Mouse (Mus musculus) frontal cortex, postnatal 14 days (tissue): ENCODE data around the gene Madcam1.
A peak's percentile ranks its signal among the peaks of the same experiment; 100 is the strongest.

Experiments
- DNase-seq, 2 experiments: peaks; one replicate each; pipeline ENCODE4 v3.0.0; 2022; ENCODE audit warnings: low spot score in 2 of 2

Madcam1 gene

DNA sequence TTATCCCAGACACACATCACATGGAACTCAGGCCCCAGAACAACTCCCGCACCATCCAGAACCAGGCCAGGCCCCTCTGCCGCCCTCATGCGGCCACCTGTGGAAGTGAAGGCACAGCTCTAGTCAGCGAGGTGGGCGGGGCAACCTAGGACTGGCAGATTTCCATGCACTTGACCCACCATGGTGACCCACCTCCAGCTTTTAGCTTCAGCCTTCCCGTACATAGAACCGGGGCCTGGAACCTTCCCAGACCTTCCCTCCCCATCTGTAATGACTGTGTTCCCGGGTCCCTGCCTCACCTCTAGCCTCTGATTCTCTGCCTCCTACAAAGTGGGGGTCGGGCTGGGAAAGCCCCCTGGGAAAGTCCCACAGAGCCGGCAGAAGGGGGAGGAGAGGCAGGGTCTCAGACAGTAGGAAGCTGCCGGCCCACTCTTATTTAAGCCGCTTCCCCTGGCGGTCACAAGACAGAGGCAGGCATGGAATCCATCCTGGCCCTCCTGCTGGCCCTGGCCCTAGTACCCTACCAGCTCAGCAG, at the start of gene Madcam1:
TSS of gene Madcam1 (plus strand) at position 429 of the 535 bp plus-strand sequence.
- DNase-seq = peak in 1 of 2 experiments; percentile 63

DNA sequence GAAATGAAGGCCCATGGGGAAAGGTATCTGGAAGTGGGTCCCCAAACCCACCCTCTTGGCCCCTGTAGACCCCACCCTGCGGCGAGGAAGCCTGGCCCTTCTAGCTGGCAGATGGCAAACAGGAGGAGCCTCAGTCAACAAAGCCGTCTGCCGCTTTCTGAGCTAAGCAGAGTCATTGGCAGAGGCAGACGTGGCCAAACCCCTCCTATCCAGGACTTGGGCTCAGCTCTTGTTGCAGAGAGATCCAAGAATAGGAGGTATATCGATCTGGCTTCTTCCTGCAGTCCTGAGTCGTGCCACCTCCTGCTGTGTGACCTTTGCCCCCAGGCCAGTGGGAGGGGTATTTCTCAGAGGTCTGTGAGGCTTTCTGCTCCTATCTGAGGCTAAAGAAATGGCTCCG, 48.5 kb upstream of the Madcam1 start:
- no peak for DNase-seq

DNA sequence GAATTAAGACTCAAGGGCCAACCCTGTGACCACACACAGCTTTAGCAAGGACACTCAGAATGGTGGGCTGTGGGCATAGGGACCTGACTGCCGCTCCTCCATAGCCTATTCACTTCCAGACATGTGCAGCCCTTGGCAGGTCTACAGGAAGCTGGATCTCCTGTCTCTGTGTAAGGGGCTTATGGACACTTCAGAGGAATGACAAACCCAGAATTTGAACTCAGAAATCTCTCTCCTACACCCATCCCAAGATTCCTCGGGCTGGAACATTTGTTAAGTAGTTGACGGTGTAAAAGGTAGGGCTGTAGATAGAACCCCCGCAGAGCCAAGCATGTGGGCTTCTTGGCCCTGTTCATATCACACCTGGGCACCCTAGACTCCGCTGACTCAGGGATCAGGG, 48.0 kb upstream of the Madcam1 start:
- DNase-seq = no peak

DNA sequence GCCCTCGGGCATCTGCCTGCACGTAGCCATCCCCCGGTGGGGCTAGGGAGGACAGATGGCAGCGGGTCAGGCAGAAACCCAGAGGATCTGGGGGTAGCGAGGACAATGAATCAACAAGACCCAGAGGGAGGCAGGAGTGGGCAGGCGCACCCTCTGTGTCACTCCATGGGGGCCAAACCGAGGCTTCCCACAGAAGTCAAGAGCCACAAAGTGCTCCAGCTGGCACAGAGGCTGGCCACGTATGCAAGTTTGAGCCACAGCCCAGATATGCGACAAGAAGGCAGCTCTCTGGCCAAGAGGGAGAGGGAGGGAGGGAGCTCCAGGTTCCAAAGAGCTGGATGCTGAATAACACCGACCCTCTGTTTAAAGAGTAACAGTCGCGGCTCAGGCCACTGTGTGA, 40.4 kb upstream of the Madcam1 start:
- DNase-seq = no peak

DNA sequence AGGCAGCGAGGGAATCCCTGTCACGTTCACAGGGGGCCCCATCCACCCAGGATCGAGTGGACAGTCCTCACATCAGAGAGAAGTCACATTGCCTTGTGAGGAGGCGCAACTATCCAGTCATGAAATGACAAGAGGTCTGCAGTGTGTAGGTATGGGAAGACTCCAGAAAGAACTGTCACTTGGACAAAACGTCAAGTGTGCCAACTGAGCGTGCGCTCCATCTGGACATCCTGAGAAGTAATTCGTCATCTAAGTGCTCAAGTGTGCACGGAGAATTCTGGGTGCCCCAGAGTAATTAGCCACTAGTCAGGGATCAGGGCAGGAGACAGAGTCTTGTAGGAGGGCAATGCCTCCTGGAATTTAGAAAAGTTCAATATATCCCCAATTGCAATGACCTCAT, 39.0 kb upstream of the Madcam1 start:
- DNase-seq = no peak

DNA sequence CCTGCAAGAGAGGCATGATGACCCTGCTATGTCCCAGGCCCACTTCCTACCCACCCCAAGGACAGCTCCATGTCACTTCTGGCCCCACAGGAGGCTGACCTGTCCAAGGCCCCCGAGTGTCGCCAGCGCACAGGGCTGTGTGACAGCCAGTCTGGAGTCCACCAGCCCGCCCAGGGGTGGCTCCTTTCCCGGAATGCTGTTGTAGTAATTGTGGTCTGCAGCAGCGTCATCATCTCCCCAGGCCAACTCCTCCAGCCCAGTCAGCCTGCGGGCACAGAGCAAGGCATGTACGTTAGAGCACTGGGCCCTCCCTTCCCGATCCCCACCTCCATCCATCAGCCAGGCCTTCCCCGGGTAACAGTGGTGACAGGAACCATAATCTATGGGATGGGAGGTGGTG, 38.2 kb upstream of the Madcam1 start:
- DNase-seq = no peak

DNA sequence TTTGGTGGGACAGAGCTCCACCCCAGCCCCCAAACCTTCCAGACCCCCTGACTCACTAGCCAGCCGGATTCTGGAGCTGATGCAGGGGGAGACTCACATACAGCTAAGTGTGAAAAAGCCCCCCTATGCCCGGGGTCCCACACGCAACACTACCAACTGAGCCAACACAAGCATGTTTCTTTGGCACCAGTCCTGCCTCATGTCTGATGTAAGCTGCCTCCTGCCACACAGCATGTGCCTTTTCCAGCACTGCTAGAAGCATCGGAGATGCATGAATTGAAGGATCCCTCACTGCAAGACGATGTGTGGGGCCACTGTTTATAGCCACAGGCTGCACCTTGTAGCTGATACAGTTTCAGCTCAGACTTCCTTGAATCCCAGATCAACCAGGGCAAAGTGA, 36.0 kb upstream of the Madcam1 start:
- no peak for DNase-seq

DNA sequence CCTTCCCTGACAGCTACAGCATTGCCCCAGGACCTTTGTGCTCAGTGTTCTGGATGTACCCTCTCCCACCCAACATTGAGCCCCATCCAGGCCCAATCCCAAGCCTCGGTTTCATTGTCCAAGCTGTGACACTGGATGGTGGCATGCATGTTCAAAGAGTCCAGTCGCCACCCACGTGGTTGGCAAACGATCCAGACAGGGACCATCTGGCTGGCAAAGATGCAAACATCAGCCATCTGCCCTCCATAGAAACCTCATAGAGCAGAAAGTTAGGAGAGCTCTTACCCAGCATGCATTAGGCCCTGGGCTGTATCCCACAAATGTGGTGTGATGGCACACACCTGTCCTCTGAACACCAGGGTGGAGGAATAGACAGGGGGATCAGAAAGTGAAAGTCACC, 32.9 kb upstream of the Madcam1 start:
- peak in 1 of 2 experiments; percentile 70 for DNase-seq

DNA sequence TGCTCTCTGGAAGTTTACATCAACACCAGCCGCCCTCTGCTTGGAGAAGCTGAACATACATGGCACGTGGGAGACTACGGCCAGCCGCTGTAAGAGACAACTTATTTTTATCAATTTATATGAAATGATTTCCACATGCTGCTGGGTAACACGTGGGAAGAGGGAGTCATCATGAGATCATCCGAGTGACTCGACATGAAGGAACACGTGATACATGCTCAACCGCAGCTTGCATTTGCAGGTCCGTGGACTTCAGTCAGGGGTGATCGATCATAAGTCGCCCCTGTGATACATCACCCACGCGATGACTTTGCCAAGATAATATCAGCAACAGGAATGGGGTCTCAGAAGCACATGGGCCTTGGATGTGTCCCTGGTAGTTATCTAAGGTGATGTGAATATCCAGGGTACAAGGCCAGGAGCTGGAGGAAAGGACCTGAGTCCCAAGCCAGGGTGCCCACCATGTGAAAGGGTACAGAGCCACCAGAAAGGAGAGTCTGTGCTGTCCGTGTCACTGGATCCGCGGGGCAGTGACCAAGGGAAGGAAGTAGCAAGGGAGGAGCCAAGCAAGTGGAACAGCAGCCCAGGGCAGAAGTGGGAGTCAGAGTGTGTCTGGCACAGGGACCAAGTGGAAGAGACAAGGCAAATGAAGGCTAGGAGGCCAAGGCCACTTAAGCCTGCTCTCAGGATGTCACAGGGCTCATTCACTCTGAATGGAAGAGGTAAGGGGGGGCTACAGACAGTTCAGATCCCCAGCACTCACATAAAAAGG, 31.2 kb upstream of the Madcam1 start:
- DNase-seq = no peak

DNA sequence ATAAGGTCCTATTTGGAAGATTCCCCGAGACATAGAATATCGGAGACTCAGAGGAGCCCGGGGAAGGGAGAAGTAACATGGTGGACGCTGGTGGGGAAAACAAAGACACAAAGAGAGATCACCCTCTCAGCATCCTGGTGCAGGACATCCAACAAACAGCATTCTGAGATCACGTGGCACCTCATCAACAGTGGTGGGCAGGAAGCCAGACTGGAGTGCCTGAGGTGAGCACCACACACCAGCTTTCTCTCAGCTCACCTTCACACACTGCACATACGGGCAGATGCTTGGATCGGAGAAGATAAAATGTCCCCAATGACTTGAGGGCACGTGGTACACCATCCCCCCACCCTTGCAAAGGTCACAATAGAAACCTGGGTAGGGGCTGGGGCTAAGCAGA, 28.1 kb upstream of the Madcam1 start:
- DNase-seq = no peak

DNA sequence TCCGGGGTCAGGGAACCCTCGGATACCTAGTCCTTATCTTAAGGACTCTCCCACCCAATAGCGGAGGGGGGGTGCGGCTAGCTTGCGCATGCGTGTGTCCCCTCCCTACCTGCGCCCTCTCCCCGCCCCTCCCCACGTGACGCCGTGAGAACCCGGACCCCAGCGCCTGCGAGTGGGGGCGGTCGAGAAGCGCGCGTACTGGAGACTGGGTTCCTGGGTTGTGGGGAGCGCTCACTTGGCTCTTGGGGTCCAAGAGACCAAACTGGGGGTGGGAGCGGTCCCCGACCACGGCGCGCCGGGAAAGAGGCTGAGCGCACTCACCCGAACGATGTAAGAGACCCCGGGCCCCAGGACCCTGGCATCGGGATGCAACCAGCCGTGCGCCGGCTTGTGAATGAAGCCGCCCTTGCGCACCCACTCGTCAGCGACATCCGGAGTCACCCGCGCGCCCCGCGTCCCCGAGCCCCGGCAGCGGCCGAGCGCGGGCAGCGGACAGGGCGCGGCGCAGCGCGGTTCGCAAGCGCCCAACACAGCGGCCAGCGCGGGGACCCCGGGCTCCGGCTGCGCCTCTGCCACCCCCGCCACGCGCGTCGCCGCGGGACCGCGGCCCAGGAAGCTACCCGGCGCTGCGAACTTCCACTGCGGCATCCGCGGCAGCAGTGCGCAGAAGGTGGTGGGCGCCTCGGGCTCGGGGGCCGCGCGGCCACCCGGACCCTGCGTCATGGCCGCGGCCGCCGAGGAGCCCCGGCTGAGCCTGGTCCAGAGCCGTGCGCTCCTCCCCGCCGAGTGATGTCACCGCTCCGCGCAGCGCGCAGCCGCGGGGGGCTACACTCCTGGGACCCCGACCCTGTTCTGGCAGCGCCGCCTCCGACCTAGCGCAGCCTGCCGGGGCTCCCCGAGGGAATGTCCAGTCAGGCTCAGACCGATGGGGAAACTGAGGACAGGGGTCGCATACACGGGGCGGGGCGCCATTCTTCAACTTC, 26.9 kb upstream of the Madcam1 start, which contains the start of gene Shc2:
TSS of gene Shc2 (minus strand) at position 791 of the 983 bp plus-strand sequence.
- DNase-seq = peak; percentile 74 to 79

DNA sequence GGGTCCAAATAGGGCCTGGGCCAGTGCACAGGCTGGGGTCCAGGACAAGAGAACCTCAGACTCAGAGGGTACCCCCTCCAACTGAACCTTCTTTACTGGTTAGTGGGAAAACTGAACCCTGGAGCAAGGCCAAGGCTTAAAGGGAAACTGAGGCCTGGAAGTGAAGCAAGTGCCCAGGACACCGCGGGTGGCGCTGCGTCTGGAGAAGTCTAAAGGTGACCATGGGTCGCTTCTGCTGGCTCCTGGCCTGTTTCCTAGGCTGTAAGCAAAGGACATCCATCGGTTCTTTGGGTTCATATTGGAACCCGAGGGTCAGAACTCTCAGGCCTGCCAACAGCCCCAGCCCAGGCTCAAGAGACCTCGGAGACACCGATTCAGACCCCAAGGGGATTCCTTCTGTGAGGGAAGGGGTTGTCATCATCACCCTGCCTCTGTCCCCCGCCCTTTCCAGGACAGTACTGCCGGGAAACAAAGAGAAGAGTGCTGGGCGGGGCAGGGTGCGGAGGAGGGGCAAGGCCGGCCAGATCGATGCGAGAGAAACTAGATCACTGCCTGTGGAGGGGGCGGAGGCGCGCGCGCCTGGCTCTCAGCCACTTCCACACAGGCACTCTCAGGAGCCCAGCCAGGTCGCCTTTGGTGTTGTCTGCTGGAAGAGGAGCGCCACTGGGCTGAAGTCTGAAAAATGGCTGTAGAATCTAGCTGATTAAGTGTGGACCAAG, 25.7 kb upstream of the Madcam1 start:
- no peak for DNase-seq

DNA sequence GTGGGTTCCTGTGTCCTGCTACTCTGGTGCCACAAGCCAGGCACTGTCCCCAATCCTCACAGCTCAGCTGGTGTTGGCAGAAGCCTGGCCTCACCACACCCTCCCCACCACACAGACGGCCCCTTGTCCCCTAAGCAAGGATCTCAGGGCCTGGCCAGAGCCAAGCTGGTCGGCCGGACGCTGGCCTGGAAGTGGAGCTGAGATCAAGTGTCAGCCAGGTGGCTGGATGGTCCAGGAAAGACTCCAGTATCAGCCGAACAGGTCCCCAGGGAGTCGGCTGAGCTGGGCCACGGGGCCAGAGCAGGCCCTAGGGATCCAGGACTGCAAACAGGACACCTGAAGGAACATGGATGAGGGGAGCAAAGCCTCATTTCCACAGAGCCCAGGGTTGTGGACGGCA, 18.6 kb upstream of the Madcam1 start, which contains the start of gene Odf3l2:
TSS of gene Odf3l2 (minus strand) at position 28 of the 400 bp plus-strand sequence.
- no peak for DNase-seq

DNA sequence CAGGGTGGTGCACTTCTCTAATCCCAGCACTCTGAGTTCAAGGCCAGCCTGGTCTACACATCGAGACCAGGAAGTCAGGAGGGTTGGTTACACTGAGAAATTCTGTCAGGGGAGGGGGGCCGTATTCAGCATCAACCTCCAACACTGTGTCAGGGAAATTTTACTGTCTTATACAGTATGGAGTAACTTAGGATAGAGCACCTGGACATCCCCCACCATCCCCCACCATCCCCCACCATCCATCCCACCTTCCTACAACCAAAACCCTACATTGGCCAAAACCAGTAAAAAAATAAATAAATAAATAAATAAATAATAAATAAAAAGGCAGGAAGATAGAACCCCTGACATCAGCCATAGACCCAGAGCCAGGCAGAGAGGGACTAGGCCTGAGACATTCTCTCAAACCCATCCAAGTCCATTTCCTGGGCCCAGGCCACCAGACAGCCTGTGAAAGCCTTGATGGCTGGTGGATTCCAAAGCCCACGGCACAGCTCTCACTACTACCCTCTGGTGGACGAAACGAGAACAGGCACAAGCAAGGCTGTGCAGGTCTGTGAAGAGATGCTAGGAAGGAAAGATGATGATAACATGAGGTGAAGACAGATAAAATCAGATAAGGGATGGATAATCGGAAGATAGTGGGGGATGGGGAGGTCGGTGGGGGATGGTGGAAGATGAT, 15.1 kb upstream of the Madcam1 start:
- DNase-seq = peak in 1 of 2 experiments; percentile 76

DNA sequence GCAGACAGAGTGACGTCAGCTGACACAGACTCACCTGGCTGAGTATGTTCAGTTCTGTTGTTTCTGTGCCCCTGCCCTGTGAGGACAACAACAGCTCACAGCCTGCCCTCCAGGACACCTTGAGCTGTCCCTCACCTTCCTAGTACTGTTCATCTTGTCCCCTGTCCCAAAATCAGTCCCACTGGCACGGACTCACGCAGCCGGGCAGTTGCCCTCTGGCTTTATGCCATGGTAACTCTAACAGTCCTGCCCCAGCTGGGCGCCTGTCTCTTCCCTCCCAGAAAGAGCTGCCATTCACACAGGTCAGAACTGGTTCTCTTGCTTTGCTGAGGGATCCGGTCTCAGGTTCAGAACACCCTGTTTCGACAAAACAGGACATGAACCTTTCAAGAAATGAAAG, 11.6 kb upstream of the Madcam1 start:
- DNase-seq = no peak

DNA sequence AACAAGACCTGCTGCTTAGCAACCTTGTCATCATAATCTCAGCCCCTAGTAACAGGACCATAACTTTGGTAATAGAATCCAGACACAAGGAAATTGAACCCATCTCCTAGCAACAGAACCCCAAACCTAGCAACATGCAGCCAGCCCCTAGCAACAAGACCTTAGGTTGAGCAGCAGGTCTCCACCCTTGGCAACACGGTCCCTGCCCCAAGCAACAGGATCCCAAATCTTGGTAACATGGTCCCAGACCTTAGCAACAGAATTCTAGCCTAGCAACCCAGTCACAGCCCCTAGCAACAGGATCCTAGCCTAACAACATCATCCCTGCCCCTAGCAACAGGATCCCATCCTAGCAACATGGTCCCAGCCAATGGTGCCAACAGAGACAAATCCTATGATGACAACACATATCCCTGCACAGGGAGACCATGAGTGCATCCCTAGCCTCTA, 9.4 kb upstream of the Madcam1 start:
- DNase-seq = peak in 1 of 2 experiments; percentile 74

DNA sequence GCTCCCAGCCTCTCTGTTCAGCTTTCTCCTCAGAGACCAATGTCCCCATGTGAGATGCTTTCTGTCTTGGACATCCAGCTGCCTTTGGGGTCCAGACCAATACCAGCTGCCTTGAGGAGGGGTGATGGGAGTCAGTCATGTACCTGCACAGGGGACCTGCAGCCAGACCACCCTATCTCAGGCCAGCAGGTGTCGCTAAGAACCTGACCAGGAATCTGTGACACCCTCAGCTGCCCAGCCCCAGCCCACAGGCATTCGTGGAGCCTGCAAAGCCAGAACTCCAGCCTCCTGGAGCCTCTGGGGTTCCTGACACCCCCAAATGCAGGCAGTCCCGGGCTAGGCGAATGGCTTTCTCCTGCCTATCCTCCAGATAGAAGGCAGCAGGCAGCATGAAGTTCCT, 5.5 kb upstream of the Madcam1 start:
- no peak for DNase-seq

DNA sequence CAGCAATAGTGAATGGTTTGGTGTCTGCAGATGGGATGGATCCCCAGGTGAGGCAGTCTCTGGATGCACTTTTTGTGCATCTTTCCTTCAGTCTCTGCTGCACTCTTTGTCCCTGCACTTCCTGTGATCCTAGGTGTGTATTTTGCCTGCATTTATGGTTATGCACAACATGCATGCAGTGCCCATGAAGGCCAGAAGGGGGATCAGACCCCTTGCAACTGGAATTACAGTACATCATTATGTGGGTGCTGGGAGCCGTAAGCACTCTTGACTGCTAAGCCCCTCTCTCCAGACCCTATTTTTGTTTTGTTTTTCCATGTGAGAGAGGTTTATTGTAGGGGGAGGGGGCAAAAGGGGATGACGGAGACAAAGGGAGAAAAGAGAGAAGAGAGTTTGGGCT, 4.1 kb upstream of the Madcam1 start:
- DNase-seq = no peak

DNA sequence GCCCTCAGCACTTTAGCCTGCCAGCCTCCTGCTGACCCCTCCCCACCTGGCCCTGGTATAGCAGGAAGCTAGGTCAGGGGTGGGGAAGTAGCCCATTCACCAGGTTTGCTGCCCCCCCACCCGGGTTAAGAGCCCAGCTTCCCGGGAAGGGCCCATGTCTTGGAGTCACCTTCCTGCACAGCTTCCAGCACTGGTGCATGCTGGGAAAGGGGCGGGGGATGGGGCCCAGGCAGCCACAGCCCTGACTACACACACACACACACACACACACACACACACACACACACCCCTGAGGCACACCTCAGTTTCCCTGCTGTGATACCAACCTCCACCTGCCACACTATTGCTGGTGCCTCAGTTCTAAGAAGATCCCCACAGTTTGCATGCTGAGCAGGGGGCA, 2.5 kb upstream of the Madcam1 start:
- DNase-seq = no peak

DNA sequence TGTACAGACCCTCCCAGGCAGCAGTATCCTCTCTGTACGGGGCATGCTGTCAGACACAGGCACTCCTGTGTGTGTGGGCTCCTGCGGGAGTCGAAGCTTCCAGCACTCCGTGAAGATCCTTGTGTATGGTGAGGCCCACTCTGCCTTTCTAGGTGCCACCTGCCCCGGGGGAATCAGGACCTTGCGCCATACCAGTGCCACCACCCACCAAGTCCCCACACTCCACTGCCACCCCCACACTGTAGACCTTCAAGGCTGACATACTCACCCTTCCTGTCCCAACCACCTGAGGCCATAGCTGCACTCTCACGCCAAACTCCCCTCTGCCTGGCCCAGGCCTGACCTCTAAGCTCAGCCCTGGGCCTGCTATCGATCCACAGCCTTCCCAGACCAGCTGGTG, 692 bp downstream of the Madcam1 start:
- no peak for DNase-seq

DNA sequence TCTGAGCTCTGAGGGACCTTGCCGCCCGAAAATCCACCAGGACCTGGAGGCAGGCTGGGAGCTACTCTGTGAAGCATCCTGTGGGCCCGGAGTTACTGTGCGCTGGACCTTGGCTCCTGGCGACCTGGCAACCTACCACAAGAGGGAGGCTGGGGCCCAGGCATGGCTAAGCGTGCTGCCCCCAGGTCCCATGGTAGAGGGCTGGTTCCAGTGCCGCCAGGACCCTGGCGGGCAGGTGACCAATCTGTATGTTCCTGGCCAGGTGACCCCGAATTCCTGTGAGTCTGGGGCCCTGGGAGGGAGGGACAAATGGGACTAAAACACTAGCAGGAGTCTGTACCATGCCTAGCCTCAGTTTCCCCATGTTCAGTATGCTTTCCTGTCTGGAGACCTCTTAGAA, 2.1 kb downstream of the Madcam1 start:
- no peak for DNase-seq
